Mouse (Mus musculus): ENCODE results near the gene Fdx1l.

GRCm38 (mm10) chr9:21032491-21032890 is 40.9 kb downstream of the Fdx1l start:
- TF ChIP-seq CTCF (IDR thresholded peaks at IDR 0.05; ENCODE audit: low read depth): no peak
- TF ChIP-seq EP300 (optimal IDR thresholded peaks at IDR 0.05): no peak
